Mouse (Mus musculus): ENCODE measurements around the gene Nup107. TPM values are rescaled to one million over a fixed set of nuclear protein-coding genes. Genes with fewer than 3 reads are reported as not detected.
"Not testable (repeated sequence)": the region's sequence is repeated elsewhere in the genome, so short reads cannot be mapped to it uniquely, and the experiment has no call there.

Nup107 gene
- total RNA-seq, 4 experiments from 2014 or later: 13.3 to 21.0 (median 15.6) TPM

- DNase-seq: peak; percentile 52
Observed at GRCm38 (mm10) chr10:117734104-117734852, 58.2 kb downstream of the Nup107 start.

- DNase-seq: not testable (repeated sequence)
Observed at GRCm38 (mm10) chr10:117733626-117734025, 58.9 kb downstream of the Nup107 start.

GRCm38 (mm10) chr10:117732962-117733592 is 59.4 kb downstream of the Nup107 start:
- DNase-seq: no peak

GRCm38 (mm10) chr10:117732184-117732583 is 60.3 kb downstream of the Nup107 start:
- DNase-seq: no peak

GRCm38 (mm10) chr10:117731244-117732101 is 61.0 kb downstream of the Nup107 start:
- DNase-seq: peak; percentile 61

GRCm38 (mm10) chr10:117730637-117731203 is 61.8 kb downstream of the Nup107 start:
- DNase-seq: no peak

- no peak for DNase-seq
Observed at GRCm38 (mm10) chr10:117730140-117730539, 62.4 kb downstream of the Nup107 start.

GRCm38 (mm10) chr10:117729139-117729814 is 63.2 kb downstream of the Nup107 start:
- DNase-seq: no peak

GRCm38 (mm10) chr10:117728574-117728973 is 63.9 kb downstream of the Nup107 start:
- no peak for DNase-seq

- no peak for DNase-seq
Observed at GRCm38 (mm10) chr10:117727518-117728110, 64.9 kb downstream of the Nup107 start.

- no peak for DNase-seq
Observed at GRCm38 (mm10) chr10:117726888-117727385, 65.6 kb downstream of the Nup107 start.

- no peak for DNase-seq
Observed at GRCm38 (mm10) chr10:117726350-117726749, 66.2 kb downstream of the Nup107 start.

GRCm38 (mm10) chr10:117725671-117726070 is 66.8 kb downstream of the Nup107 start:
- DNase-seq: no peak

GRCm38 (mm10) chr10:117724804-117725361 is 67.6 kb downstream of the Nup107 start:
- no peak for DNase-seq

GRCm38 (mm10) chr10:117724136-117724718 is 68.3 kb downstream of the Nup107 start:
- DNase-seq: no peak

GRCm38 (mm10) chr10:117718161-117719119 is 74.1 kb downstream of the Nup107 start:
- DNase-seq: peak; percentile 47

- DNase-seq: peak; percentile 69
Observed at GRCm38 (mm10) chr10:117717583-117717982, 74.9 kb downstream of the Nup107 start.

GRCm38 (mm10) chr10:117716686-117717085 is 75.8 kb downstream of the Nup107 start:
- DNase-seq: no peak

- not testable (repeated sequence) for DNase-seq
Observed at GRCm38 (mm10) chr10:117715654-117716053, 76.9 kb downstream of the Nup107 start.
